Mouse (Mus musculus): ENCODE results near the gene Bsn. TPM values are rescaled to one million over a fixed set of nuclear protein-coding genes. Genes with fewer than 3 reads are reported as not detected.

Gene Bsn
- polyA plus RNA-seq, 1 experiment from 2014 or later, result 2.5 TPM

DNA sequence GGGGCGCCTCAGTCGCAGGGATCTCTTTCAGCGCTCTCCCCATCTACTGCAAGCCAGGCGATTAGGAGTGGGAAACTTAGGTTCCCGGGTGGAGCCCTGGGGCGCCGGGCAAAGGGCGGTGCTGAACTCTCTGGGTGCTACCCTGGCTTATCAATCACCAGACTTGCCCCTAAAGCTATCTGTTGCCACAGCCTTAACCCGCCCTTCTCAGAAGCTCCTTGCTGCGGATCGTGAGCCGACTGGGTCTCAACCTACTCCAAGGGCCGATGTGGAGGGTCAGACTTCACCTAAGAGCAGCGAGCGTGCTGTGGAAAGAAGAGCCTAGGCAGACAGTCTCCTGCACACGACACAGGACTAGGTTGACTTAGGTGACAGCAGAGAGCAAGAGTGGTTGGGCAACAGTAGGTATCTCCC, 95.2 kb downstream of the Bsn start:
- H3K4me1 ChIP-seq (replicated peaks; ENCODE audit: control insufficient read depth, insufficient read depth, low read length), result peaks cover 8% of the 10 kb centered on the region; the same call in 1 of the 2 replicates
- H3K9ac ChIP-seq (ENCODE audit: low read length), result peak overlapping the region; percentile 44
- no peaks in the 10 kb centered on the region for H3K27me3 ChIP-seq (ENCODE audit: control insufficient read depth, insufficient read depth, low read length)
- H3K4me2 ChIP-seq (ENCODE audit: low read depth, low read length, severe bottlenecking), result peak overlapping the region; percentile 90
- WGBS, result under 1% methylated on average over 16 of the region's 16 CpGs
- DNase-seq (ENCODE audit: low spot score) (peak; percentile 78), ATAC-seq (replicated peaks; ENCODE audit: low FRiP score) (peak; percentile 54)
- peak overlapping the region; percentile 80 for H3K4me3 ChIP-seq (ENCODE audit: low read depth, low read length)
- peak overlapping the region; percentile 46; the same call in 1 of the 2 replicates for H3K27ac ChIP-seq (ENCODE audit: low read depth, low read length)
- H3K9me3 ChIP-seq (ENCODE audit: control insufficient read depth, low read length), result no peaks in the 10 kb centered on the region
- H3K36me3 ChIP-seq (ENCODE audit: control insufficient read depth, insufficient read depth, low read length), result no peaks in the 10 kb centered on the region

DNA sequence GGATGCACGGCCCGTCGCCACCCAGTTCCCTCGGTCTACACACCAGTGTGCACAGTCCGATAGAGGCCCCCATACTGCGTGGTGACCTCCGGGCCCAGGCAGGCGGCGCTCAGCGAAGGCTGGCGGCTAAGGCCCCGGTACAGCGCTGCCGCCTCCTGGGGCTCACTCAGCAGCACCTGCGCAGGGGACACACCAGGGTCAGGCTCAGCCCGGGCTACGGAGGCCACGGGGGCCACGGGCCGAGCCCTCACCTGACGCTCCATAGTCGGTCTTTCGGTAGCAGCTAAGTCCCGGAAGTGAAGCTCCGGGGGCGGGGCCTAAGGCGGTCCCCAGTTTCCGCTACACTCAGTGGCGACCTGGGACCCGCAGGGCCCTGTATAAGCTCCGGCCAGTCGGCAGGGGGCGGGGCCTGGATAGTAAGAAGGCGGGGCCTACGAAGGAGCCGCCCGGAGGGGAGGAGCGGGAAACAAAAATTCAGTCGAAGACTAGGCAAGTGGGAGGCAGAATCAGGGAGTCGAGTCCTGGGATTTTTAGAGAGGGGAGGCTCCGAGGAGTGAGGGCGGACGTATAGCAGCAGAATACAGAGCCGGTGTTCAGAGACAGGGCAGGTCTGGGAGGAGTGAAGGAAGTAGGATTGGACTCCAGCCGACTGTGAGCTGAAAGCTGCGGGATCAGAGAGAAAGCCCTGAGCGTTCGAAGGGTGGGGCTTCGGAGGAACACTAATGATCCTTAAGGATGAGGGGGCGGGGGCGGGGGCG, 95.8 kb downstream of the Bsn start, which contains the start of gene Apeh:
Gene Apeh, minus strand, starts transcription at position 423 of the 758 bp plus-strand sequence.
- ATAC-seq (replicated peaks; ENCODE audit: low FRiP score) (peak; percentile 96), DNase-seq (ENCODE audit: low spot score) (peak; percentile 98)
- Histone ChIP-seq H3K27me3 (ENCODE audit: control insufficient read depth, insufficient read depth, low read length) (no peaks in the 10 kb centered on the region), H3K9ac (ENCODE audit: low read length) (peak within 1 kb of the TSS; percentile 84), H3K36me3 (ENCODE audit: control insufficient read depth, insufficient read depth, low read length) (0 out of 2 replicates have a peak, but pooled peaks cover 2% of the 10 kb centered on the region), H3K4me3 (ENCODE audit: low read depth, low read length) (peak within 1 kb of the TSS; percentile 80), H3K4me1 (replicated peaks; ENCODE audit: control insufficient read depth, insufficient read depth, low read length) (peaks cover 8% of the 10 kb centered on the region; the same call in 1 of the 2 replicates), H3K4me2 (ENCODE audit: low read depth, low read length, severe bottlenecking) (peak within 1 kb of the TSS; percentile 90), H3K27ac (ENCODE audit: low read depth, low read length) (peak within 1 kb of the TSS; percentile 59; the same call in 1 of the 2 replicates), H3K9me3 (ENCODE audit: control insufficient read depth, low read length) (no peaks in the 10 kb centered on the region)
- WGBS, result under 1% methylated on average over 52 of the region's 52 CpGs

DNA sequence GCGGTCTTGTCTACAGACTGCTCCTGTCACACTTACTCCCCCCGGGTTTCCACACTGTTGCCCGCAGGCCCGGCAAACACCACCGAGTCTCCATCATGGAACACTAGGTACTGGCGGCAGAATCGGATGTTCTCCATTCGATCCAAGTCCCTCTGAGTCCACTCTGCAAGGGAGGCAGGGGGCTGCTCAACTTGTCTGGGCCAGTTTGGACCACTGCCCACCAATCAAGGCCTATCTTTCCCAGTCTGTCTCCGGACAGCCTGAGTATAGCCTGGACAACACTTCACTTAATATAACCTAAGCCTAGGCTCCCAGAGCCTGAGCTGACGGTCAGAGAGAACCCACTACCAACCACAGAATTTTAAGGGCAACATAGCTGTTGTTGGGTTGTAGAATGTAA, 96.6 kb downstream of the Bsn start:
- ATAC-seq (replicated peaks; ENCODE audit: low FRiP score), result no peak
- H3K4me2 ChIP-seq (ENCODE audit: low read depth, low read length, severe bottlenecking), result peak overlapping the region; percentile 90
- H3K4me3 ChIP-seq (ENCODE audit: low read depth, low read length), result peak overlapping the region; percentile 80
- H3K4me1 ChIP-seq (replicated peaks; ENCODE audit: control insufficient read depth, insufficient read depth, low read length), result peaks cover 8% of the 10 kb centered on the region; the same call in 1 of the 2 replicates
- H3K27me3 ChIP-seq (ENCODE audit: control insufficient read depth, insufficient read depth, low read length), result no peaks in the 10 kb centered on the region
- H3K27ac ChIP-seq (ENCODE audit: low read depth, low read length), result no peak overlapping the region
- H3K9ac ChIP-seq (ENCODE audit: low read length), result peak overlapping the region; percentile 84
- 71% methylated on average over 10 of the region's 10 CpGs for WGBS
- H3K36me3 ChIP-seq (ENCODE audit: control insufficient read depth, insufficient read depth, low read length), result peaks cover 2% of the 10 kb centered on the region; the same call in 1 of the 2 replicates
- DNase-seq (ENCODE audit: low spot score), result no peak
- no peaks in the 10 kb centered on the region for H3K9me3 ChIP-seq (ENCODE audit: control insufficient read depth, low read length)

DNA sequence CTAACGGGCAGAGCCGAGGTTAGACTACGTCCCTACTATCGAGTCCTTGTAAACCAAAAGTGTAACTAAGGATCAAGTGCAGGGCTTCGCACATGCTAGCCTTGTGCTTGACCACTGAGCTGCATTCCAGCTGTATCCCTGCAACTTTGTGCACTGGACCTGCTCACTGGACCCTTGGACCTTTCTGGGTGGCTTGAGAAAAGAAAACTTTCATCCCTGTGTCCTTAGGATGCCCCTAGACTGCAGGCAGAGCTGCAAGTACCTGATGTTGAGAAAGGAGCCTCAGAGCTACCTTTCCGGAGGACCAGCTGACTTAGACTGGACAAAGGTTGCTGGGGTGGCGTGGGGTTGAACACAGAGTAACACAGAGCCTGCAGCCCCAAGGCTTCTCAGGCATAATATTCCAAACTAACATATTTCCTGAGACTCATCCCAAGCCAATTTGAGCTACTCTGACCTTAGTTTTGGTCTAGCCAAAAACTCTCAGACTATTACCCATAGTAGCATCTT, 99.5 kb downstream of the Bsn start:
- ATAC-seq (replicated peaks; ENCODE audit: low FRiP score), result no peak

DNA sequence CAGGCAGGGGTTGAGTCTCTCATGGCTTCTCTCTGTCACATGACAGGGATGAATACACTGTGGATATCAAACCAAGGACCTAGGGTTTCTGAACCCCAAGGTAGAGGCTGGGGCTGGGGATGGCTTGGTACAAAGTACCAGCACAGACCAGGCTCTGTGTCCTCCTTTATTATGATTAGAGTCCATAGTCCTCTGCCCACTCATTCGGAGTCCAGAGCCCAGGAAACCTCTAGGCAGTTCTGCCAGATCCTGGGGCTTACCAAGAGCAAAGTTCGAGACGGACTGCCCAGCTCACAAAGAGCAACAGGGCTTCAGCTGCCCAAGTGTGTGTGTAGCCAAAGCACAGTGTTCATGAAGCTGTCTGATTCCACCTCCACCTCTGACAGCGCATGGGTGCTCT, 104.9 kb downstream of the Bsn start:
- Histone ChIP-seq H3K27ac (ENCODE audit: low read depth, low read length) (no peak overlapping the region), H3K4me3 (ENCODE audit: low read depth, low read length) (no peak overlapping the region), H3K27me3 (ENCODE audit: control insufficient read depth, insufficient read depth, low read length) (peaks cover 22% of the 10 kb centered on the region), H3K4me2 (ENCODE audit: low read depth, low read length, severe bottlenecking) (no peak overlapping the region), H3K4me1 (replicated peaks; ENCODE audit: control insufficient read depth, insufficient read depth, low read length) (no peaks in the 10 kb centered on the region), H3K36me3 (ENCODE audit: control insufficient read depth, insufficient read depth, low read length) (peaks cover 10% of the 10 kb centered on the region; the same call in 1 of the 2 replicates), H3K9ac (ENCODE audit: low read length) (no peak overlapping the region), H3K9me3 (ENCODE audit: control insufficient read depth, low read length) (no peaks in the 10 kb centered on the region)
- ATAC-seq (replicated peaks; ENCODE audit: low FRiP score) (no peak), DNase-seq (ENCODE audit: low spot score) (no peak)
- 95% methylated on average over 4 of the region's 4 CpGs for WGBS

More for the DNA sequence above, 99.5 kb downstream of the Bsn start:
- Histone ChIP-seq H3K4me2 (ENCODE audit: low read depth, low read length, severe bottlenecking) (no peak overlapping the region), H3K9ac (ENCODE audit: low read length) (no peak overlapping the region), H3K9me3 (ENCODE audit: control insufficient read depth, low read length) (no peaks in the 10 kb centered on the region), H3K4me1 (replicated peaks; ENCODE audit: control insufficient read depth, insufficient read depth, low read length) (peaks cover 6% of the 10 kb centered on the region; the same call in 1 of the 2 replicates), H3K27me3 (ENCODE audit: control insufficient read depth, insufficient read depth, low read length) (no peaks in the 10 kb centered on the region), H3K27ac (ENCODE audit: low read depth, low read length) (no peak overlapping the region), H3K36me3 (ENCODE audit: control insufficient read depth, insufficient read depth, low read length) (peaks cover 10% of the 10 kb centered on the region; the same call in 1 of the 2 replicates), H3K4me3 (ENCODE audit: low read depth, low read length) (no peak overlapping the region)
- 96% methylated on average over 7 of the region's 7 CpGs for WGBS
- no peak for DNase-seq (ENCODE audit: low spot score)

DNA sequence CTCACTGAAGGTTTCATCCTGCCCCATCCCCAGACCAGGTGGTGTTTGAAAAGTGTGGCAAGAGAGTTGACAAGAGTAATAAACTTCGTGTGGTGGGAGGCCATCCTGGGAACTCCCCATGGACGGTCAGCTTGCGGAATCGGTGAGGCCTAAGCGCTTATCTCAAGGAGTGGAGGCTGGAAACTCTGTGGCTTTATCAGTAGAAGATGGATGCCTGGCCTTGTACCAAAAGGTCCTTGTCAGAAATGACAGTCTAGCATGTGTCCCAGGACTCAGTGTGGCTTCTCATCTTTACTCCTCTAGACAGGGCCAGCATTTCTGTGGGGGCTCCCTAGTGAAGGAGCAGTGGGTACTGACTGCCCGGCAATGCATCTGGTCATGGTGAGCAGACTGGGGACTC, 106.6 kb downstream of the Bsn start:
- DNase-seq (ENCODE audit: low spot score), result no peak
- Histone ChIP-seq H3K4me3 (ENCODE audit: low read depth, low read length) (no peak overlapping the region), H3K27ac (ENCODE audit: low read depth, low read length) (no peak overlapping the region), H3K9me3 (ENCODE audit: control insufficient read depth, low read length) (no peaks in the 10 kb centered on the region), H3K4me2 (ENCODE audit: low read depth, low read length, severe bottlenecking) (no peak overlapping the region), H3K9ac (ENCODE audit: low read length) (no peak overlapping the region), H3K4me1 (replicated peaks; ENCODE audit: control insufficient read depth, insufficient read depth, low read length) (peaks cover 4% of the 10 kb centered on the region; the same call in 1 of the 2 replicates), H3K27me3 (ENCODE audit: control insufficient read depth, insufficient read depth, low read length) (peaks cover 22% of the 10 kb centered on the region), H3K36me3 (ENCODE audit: control insufficient read depth, insufficient read depth, low read length) (peaks cover 8% of the 10 kb centered on the region; the same call in 1 of the 2 replicates)
- no peak for ATAC-seq (replicated peaks; ENCODE audit: low FRiP score)
- WGBS, result 80% methylated on average over 6 of the region's 6 CpGs

DNA sequence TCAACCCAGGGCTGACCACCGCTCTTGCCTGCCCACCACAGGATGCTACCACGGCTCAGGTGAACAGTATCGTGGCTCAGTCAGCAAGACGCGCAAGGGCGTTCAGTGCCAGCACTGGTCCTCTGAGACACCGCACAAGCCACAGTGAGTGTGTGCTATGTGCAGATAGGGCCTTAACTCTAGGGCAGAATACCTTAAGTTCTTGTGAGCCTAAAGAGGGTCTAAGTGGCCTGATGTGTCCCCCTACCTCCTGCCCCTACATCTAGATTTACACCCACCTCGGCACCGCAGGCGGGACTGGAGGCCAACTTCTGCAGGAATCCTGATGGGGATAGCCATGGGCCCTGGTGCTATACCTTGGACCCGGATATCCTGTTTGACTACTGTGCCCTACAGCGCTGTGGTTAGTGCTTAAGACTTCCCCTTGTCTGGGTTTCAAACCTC, 107.2 kb downstream of the Bsn start, which contains the start of gene Rnf123:
Gene Rnf123, minus strand, starts transcription at position 359 of the 444 bp plus-strand sequence.
- peaks cover 22% of the 10 kb centered on the region for H3K27me3 ChIP-seq (ENCODE audit: control insufficient read depth, insufficient read depth, low read length)
- H3K4me2 ChIP-seq (ENCODE audit: low read depth, low read length, severe bottlenecking), result no peak within 1 kb of the TSS

DNA sequence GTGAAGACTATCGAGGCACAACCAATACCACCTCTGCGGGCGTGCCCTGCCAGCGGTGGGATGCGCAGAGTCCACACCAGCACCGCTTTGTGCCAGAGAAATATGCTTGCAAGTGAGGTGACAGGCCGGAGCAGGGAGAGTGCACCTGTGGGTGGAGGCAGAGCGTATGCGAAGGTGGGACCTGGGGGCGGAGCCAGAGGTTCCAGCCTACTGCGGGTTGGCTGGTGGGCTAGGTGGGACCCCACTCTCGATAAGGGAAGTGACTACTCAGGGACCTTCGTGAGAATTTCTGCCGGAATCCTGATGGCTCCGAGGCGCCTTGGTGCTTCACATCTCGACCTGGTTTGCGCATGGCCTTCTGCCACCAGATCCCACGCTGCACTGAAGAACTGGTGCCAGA, 107.6 kb downstream of the Bsn start:
- H3K4me1 ChIP-seq (replicated peaks; ENCODE audit: control insufficient read depth, insufficient read depth, low read length), result peaks cover 7% of the 10 kb centered on the region; the same call in 1 of the 2 replicates
- H3K9ac ChIP-seq (ENCODE audit: low read length), result no peak overlapping the region; the same call in 1 of the 2 replicates
- H3K27ac ChIP-seq (ENCODE audit: low read depth, low read length), result no peak overlapping the region
- peaks cover 22% of the 10 kb centered on the region for H3K27me3 ChIP-seq (ENCODE audit: control insufficient read depth, insufficient read depth, low read length)
- H3K36me3 ChIP-seq (ENCODE audit: control insufficient read depth, insufficient read depth, low read length), result peaks cover 3% of the 10 kb centered on the region; the same call in 1 of the 2 replicates
- no peak overlapping the region for H3K4me3 ChIP-seq (ENCODE audit: low read depth, low read length)
- no peak for DNase-seq (ENCODE audit: low spot score)
- no peak for ATAC-seq (replicated peaks; ENCODE audit: low FRiP score)
- H3K4me2 ChIP-seq (ENCODE audit: low read depth, low read length, severe bottlenecking), result no peak overlapping the region
- no peaks in the 10 kb centered on the region for H3K9me3 ChIP-seq (ENCODE audit: control insufficient read depth, low read length)
- WGBS, result 5% methylated on average over 19 of the region's 19 CpGs

More for the DNA sequence above, 107.2 kb downstream of the Bsn start, which contains the start of gene Rnf123:
- Histone ChIP-seq H3K4me1 (replicated peaks; ENCODE audit: control insufficient read depth, insufficient read depth, low read length) (peaks cover 7% of the 10 kb centered on the region; the same call in 1 of the 2 replicates), H3K9me3 (ENCODE audit: control insufficient read depth, low read length) (no peaks in the 10 kb centered on the region), H3K9ac (ENCODE audit: low read length) (no peak within 1 kb of the TSS; the same call in 1 of the 2 replicates), H3K27ac (ENCODE audit: low read depth, low read length) (no peak within 1 kb of the TSS), H3K4me3 (ENCODE audit: low read depth, low read length) (no peak within 1 kb of the TSS), H3K36me3 (ENCODE audit: control insufficient read depth, insufficient read depth, low read length) (peaks cover 4% of the 10 kb centered on the region; the same call in 1 of the 2 replicates)
- ATAC-seq (replicated peaks; ENCODE audit: low FRiP score) (no peak), DNase-seq (ENCODE audit: low spot score) (no peak)
- WGBS, result 24% methylated on average over 12 of the region's 12 CpGs
